Mouse (Mus musculus): ENCODE measurements at regions not wholly inside any gene's neighbourhood (a gene's known extent, or its start where the extent isn't known, plus 50 kb on each side); places are given as distances from the start of the nearest gene placed in this dataset.

GRCm38 (mm10) chrX:143024325-143024971 is 57.9 kb upstream of the Ammecr1 start:
- WGBS = 89% methylated on average over 6 of the region's 6 CpGs

GRCm38 (mm10) chrX:143030371-143031010 is 64.0 kb upstream of the Ammecr1 start:
- no peak for DNase-seq (ENCODE audit: low read depth in 1 of 2, low spot score in 2 of 2)
- 0 out of 2 replicates have a peak overlapping the region, but pooled peaks have one; percentile 13 for H3K4me3 ChIP-seq (ENCODE audit: extremely low read depth, insufficient read depth, insufficient read length)
- no peaks in the 10 kb centered on the region for H3K4me1 ChIP-seq (ENCODE audit: control insufficient read depth, insufficient read depth, insufficient read length)
- no peak for TF ChIP-seq POLR2A (IDR thresholded peaks at IDR 0.05; ENCODE audit: low read depth, low read length)
- no peak for TF ChIP-seq CTCF (IDR thresholded peaks at IDR 0.05; ENCODE audit: extremely low read depth, insufficient read depth, insufficient read length, insufficient replicate concordance)
- WGBS = 44% methylated on average over 10 of the region's 10 CpGs
- H3K27me3 ChIP-seq (ENCODE audit: control insufficient read depth, insufficient read depth, low read length) = no peaks in the 10 kb centered on the region
- H3K36me3 ChIP-seq (ENCODE audit: control insufficient read depth, insufficient read depth, low read length) = no peaks in the 10 kb centered on the region
- H3K27ac ChIP-seq (ENCODE audit: insufficient read depth, low read length) = no peak overlapping the region

More at GRCm38 (mm10) chrX:143024325-143024971, 57.9 kb upstream of the Ammecr1 start:
- H3K27me3 ChIP-seq (ENCODE audit: control insufficient read depth, insufficient read depth, low read length) = no peaks in the 10 kb centered on the region
- H3K4me1 ChIP-seq (ENCODE audit: control insufficient read depth, insufficient read depth, insufficient read length) = no peaks in the 10 kb centered on the region
- no peaks in the 10 kb centered on the region for H3K36me3 ChIP-seq (ENCODE audit: control insufficient read depth, insufficient read depth, low read length)
- TF ChIP-seq CTCF (IDR thresholded peaks at IDR 0.05; ENCODE audit: extremely low read depth, insufficient read depth, insufficient read length, insufficient replicate concordance) (no peak), POLR2A (IDR thresholded peaks at IDR 0.05; ENCODE audit: low read depth, low read length) (no peak)
- no peak for DNase-seq (ENCODE audit: low read depth in 1 of 2, low spot score in 2 of 2)
- no peak overlapping the region for H3K27ac ChIP-seq (ENCODE audit: insufficient read depth, low read length)
- H3K4me3 ChIP-seq (ENCODE audit: extremely low read depth, insufficient read depth, insufficient read length) = no peak overlapping the region

DNA sequence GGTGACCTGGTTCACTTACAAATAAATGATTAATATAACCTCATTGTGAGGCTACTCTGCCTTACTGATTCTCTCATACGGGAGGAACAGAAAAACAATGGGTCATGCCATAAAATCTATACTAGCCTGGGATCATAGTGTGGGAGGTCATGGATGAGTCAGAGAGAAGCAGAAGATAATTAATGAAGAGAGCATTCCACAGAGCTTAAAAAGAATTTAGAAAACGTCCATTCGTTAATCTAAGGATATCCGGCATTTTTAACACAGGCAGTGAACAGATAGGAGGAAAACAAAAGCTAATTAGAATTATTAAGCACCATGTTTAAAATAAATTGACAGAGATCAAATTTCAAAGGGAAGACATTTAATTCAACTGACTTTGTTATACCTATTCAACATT is 59.5 kb upstream of the Rtl9 start:
- no peaks in the 10 kb centered on the region for H3K27me3 ChIP-seq (ENCODE audit: control insufficient read depth, insufficient read depth, low read length)
- H3K36me3 ChIP-seq (ENCODE audit: control insufficient read depth, insufficient read depth, low read length) = no peaks in the 10 kb centered on the region
- DNase-seq (ENCODE audit: low read depth in 1 of 2, low spot score in 2 of 2) = no peak
- no peak for TF ChIP-seq POLR2A (IDR thresholded peaks at IDR 0.05; ENCODE audit: low read depth, low read length)
- no peak for TF ChIP-seq CTCF (IDR thresholded peaks at IDR 0.05; ENCODE audit: extremely low read depth, insufficient read depth, insufficient read length, insufficient replicate concordance)
- no peaks in the 10 kb centered on the region for H3K4me1 ChIP-seq (ENCODE audit: control insufficient read depth, insufficient read depth, insufficient read length)
- no peak overlapping the region for H3K27ac ChIP-seq (ENCODE audit: insufficient read depth, low read length)
- H3K4me3 ChIP-seq (ENCODE audit: extremely low read depth, insufficient read depth, insufficient read length) = no peak overlapping the region
- 93% methylated on average over 4 of the region's 4 CpGs for WGBS

- H3K4me3 ChIP-seq (ENCODE audit: extremely low read depth, insufficient read depth, insufficient read length) = no peak overlapping the region
- no peak overlapping the region for H3K27ac ChIP-seq (ENCODE audit: insufficient read depth, low read length)
- no peaks in the 10 kb centered on the region for H3K36me3 ChIP-seq (ENCODE audit: control insufficient read depth, insufficient read depth, low read length)
- H3K27me3 ChIP-seq (ENCODE audit: control insufficient read depth, insufficient read depth, low read length) = no peaks in the 10 kb centered on the region
- no peaks in the 10 kb centered on the region for H3K4me1 ChIP-seq (ENCODE audit: control insufficient read depth, insufficient read depth, insufficient read length)
- 88% methylated on average over 4 of the region's 4 CpGs for WGBS
- no peak for DNase-seq (ENCODE audit: low read depth in 1 of 2, low spot score in 2 of 2)
- TF ChIP-seq CTCF (IDR thresholded peaks at IDR 0.05; ENCODE audit: extremely low read depth, insufficient read depth, insufficient read length, insufficient replicate concordance) (no peak), POLR2A (IDR thresholded peaks at IDR 0.05; ENCODE audit: low read depth, low read length) (no peak)
Observed at GRCm38 (mm10) chrX:143044296-143044695, 55.1 kb upstream of the Rtl9 start.

DNA sequence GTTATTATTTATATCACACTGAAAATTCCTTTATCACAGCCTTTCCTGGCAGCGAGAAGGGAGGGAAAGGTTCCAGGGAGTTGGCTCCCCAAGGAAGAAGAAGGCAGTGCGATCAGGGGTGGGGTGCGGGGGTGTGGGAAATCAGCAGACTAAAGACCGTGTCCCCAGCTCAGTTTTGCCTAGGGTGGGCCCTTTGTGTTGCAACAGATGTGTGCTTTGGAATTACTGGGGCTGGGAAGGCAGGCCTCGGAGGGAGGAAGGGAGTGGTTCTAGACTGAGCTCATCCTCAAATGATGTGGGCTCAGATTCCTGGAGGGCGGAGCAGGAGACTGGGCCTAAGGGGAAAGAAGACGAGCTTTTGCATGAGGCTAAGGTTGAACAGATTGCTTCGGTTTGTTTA is 53.1 kb upstream of the Rtl9 start:
- WGBS = 85% methylated on average over 8 of the region's 8 CpGs
- H3K27ac ChIP-seq (ENCODE audit: insufficient read depth, low read length) = no peak overlapping the region
- H3K27me3 ChIP-seq (ENCODE audit: control insufficient read depth, insufficient read depth, low read length) = no peaks in the 10 kb centered on the region
- H3K4me3 ChIP-seq (ENCODE audit: extremely low read depth, insufficient read depth, insufficient read length) = no peak overlapping the region
- H3K4me1 ChIP-seq (ENCODE audit: control insufficient read depth, insufficient read depth, insufficient read length) = no peaks in the 10 kb centered on the region
- DNase-seq (ENCODE audit: low read depth in 1 of 2, low spot score in 2 of 2) = no peak
- no peaks in the 10 kb centered on the region for H3K36me3 ChIP-seq (ENCODE audit: control insufficient read depth, insufficient read depth, low read length)
- no peak for TF ChIP-seq CTCF (IDR thresholded peaks at IDR 0.05; ENCODE audit: extremely low read depth, insufficient read depth, insufficient read length, insufficient replicate concordance)
- TF ChIP-seq POLR2A (IDR thresholded peaks at IDR 0.05; ENCODE audit: low read depth, low read length) = no peak
